Mouse (Mus musculus): ENCODE results near the gene Polh.

GRCm38 (mm10) chr17:46203078-46203477 lies 633 bp upstream of the Polh start:
- TF ChIP-seq CTCF (IDR thresholded peaks at IDR 0.05; ENCODE audit: low read depth, low read length) (no peak), POLR2A (IDR thresholded peaks at IDR 0.05; ENCODE audit: insufficient read depth, low read length) (no peak)
